Mouse (Mus musculus) heart, embryonic 14.5 days (tissue): ENCODE results near the gene Daam2. TPM values are rescaled to one million over a fixed set of nuclear protein-coding genes. Genes with fewer than 3 reads are reported as not detected.
A peak's percentile ranks its signal among the peaks of the same experiment; 100 is the strongest.

Source experiments
- ATAC-seq: fragments of 200-750 bp; cut with Nextera tagmentation; 2 replicates; pipeline ENCODE4 v1.8.0; 2017; ENCODE audit warnings: low read depth, moderate TSS enrichment; ENCODE audit not compliant: insufficient number of reproducible peaks, insufficient read depth, low FRiP score
- H3K27ac ChIP-seq, 2 experiments: fragments of 200-500 bp in 1 of 2; fragments of 300-500 bp in 1 of 2; sonication (generic) in 1 of 2; replicated peaks in 1 of 2; 2 replicates each; pipeline ENCODE4 v1.5.1; 2012 to 2014; ENCODE audit warnings: low read depth in 2 of 2, low read length in 2 of 2, control low read depth in 1 of 2, mild to moderate bottlenecking in 1 of 2, mixed read lengths in 1 of 2; ENCODE audit not compliant: control insufficient read depth in 1 of 2, insufficient read depth in 1 of 2
- H3K27me3 ChIP-seq: fragments of 300-500 bp; sonication (generic); 2 replicates; pipeline ENCODE4 v1.6.1; 2014; ENCODE audit warnings: mild to moderate bottlenecking, low read length, control low read depth; ENCODE audit not compliant: control insufficient read depth, insufficient read depth
- H3K36me3 ChIP-seq: fragments of 300-500 bp; sonication (generic); 2 replicates; pipeline ENCODE4 v1.6.1; 2014; ENCODE audit warnings: mild to moderate bottlenecking, control low read depth, low read length, mixed read lengths; ENCODE audit not compliant: control insufficient read depth, insufficient read depth
- H3K4me1 ChIP-seq, 2 experiments: fragments of 200-500 bp in 1 of 2; fragments of 300-500 bp in 1 of 2; sonication (generic) in 1 of 2; 2 replicates each; pipeline ENCODE4 v1.6.1; 2012 to 2014; ENCODE audit warnings: low read length in 2 of 2, control low read depth in 1 of 2, mixed read lengths in 1 of 2; ENCODE audit not compliant: control insufficient read depth in 2 of 2, insufficient read depth in 2 of 2
- H3K4me2 ChIP-seq: fragments of 300-500 bp; sonication (generic); 2 replicates; pipeline ENCODE4 v1.6.1; 2014; ENCODE audit warnings: mild to moderate bottlenecking, low read length
- H3K4me3 ChIP-seq, 2 experiments: fragments of 200-500 bp in 1 of 2; fragments of 300-500 bp in 1 of 2; sonication (generic) in 1 of 2; 2 replicates each; pipeline ENCODE4 v1.5.1; 2012 to 2014; ENCODE audit warnings: low read length in 2 of 2, mild to moderate bottlenecking in 2 of 2, control low read depth in 1 of 2, low read depth in 1 of 2, moderate library complexity in 1 of 2; ENCODE audit not compliant: control insufficient read depth in 1 of 2, insufficient read depth in 1 of 2
- H3K9ac ChIP-seq: fragments of 300-500 bp; sonication (generic); 2 replicates; pipeline ENCODE4 v1.6.1; 2014; ENCODE audit warnings: mild to moderate bottlenecking, low read length
- H3K9me3 ChIP-seq: fragments of 300-500 bp; sonication (generic); 2 replicates; pipeline ENCODE4 v1.6.1; 2016; ENCODE audit warnings: low read length, control low read depth; ENCODE audit not compliant: control insufficient read depth
- WGBS: fragments of 180-500 bp; shearing (Covaris S2); extraction: QIAGEN DNeasy Blood & Tissue Kit; methylation state at CpG from one replicate; pipeline ENCODE4 v1.1.7; 2014; 5-methylcytosine and 5-hydroxymethylcytosine counted together
- polyA plus RNA-seq: library from polyadenylated mRNA; unstranded; fragments of >200 nt; fragmentation: Nextera tagmentation; extraction: Ambion mirVana; gene quantifications from 2 replicates; pipeline ENCODE4 v1.2.1, GENCODE M21; 2014

Gene Daam2
- polyA plus RNA-seq, 1 experiment from 2014 or later: 4.7 TPM

DNA sequence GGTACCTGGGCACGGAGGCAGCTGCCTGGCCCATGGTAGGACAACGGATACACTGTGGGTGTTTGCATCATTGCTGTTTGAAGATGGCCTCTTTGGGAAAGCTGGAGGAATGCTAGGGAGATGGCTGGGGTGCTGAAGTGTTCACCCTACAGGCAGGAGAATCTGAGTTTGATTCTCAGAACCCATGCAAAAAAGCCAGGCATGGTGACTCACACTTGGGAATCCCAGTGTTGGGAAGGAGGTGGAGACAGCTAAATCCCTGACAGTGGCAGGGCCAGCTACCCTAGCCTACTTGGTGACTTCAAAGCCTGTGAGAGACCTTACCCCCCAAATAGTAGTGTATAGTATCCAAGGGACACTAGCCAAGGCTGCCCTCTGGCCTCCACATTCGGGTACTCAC is 49.0 kb downstream of the Daam2 start:
- H3K4me3 ChIP-seq: no peak overlapping the region
- no peaks in the 10 kb centered on the region for H3K9me3 ChIP-seq
- no peak overlapping the region for H3K4me2 ChIP-seq
- no peaks in the 10 kb centered on the region for H3K27me3 ChIP-seq
- 88% methylated on average over 3 of the region's 3 CpGs for WGBS
- no peak overlapping the region for H3K9ac ChIP-seq
- no peak for ATAC-seq
- H3K36me3 ChIP-seq: no peaks in the 10 kb centered on the region
- H3K27ac ChIP-seq: no peak overlapping the region
- H3K4me1 ChIP-seq: peaks cover 15 to 39% of the 10 kb centered on the region in 2 experiments

DNA sequence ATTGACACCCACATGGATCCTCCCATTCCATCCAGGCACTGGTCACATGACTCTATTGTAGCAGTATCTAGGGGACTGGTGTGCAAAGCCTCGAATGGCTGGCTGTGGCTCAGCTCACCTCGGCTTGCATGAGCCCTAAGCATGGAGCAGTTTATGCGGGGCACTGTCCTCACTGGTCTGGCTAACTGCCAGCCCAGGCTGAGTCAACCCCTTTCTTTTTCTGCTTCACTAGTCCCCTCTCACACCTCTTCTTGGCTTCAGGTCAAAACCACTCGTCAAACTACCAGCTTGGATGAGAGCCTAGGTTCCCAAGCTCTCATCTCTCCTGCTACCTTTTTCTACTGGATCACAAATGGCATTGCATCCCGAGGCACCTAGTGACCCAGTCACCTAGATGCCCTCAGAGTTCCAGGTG is 51.5 kb downstream of the Daam2 start:
- peak; percentile 54; the same call in 1 of the 2 replicates for ATAC-seq
- no peak overlapping the region for H3K27ac ChIP-seq
- WGBS: 15% methylated on average over 5 of the region's 5 CpGs

DNA sequence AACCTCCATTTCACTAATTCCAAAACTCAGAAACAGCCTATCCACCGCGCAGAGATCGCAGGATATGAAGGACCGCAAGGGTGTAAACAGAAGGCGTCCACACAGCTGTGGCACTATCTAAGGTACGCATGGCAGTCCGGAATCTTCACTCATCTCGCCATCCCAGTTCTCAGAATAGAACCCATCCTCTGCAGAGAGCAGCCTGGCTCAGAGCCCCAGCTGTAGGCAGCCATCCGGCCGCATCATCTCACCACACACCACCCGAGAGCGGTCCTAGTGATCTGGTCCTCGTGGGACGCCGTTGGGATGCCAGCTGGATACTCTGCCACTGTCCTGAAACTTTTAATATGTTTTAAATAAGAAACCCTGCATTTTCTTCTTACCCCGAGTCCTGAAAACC is 54.7 kb downstream of the Daam2 start:
- Histone ChIP-seq H3K9me3 (no peaks in the 10 kb centered on the region), H3K4me1 (peaks cover 6 to 12% of the 10 kb centered on the region in 2 experiments), H3K4me2 (no peak overlapping the region), H3K4me3 (no peak overlapping the region), H3K27me3 (no peaks in the 10 kb centered on the region), H3K9ac (no peak overlapping the region), H3K27ac (no peak overlapping the region), H3K36me3 (no peaks in the 10 kb centered on the region)
- 88% methylated on average over 16 of the region's 16 CpGs for WGBS
- no peak for ATAC-seq

More for the DNA sequence above, 51.5 kb downstream of the Daam2 start:
- H3K27me3 ChIP-seq: no peaks in the 10 kb centered on the region
- H3K4me1 ChIP-seq: peaks cover 13 to 29% of the 10 kb centered on the region in 2 experiments
- no peak overlapping the region for H3K4me2 ChIP-seq
- H3K9ac ChIP-seq: no peak overlapping the region
- no peaks in the 10 kb centered on the region for H3K9me3 ChIP-seq
- no peaks in the 10 kb centered on the region for H3K36me3 ChIP-seq
- H3K4me3 ChIP-seq: no peak overlapping the region

DNA sequence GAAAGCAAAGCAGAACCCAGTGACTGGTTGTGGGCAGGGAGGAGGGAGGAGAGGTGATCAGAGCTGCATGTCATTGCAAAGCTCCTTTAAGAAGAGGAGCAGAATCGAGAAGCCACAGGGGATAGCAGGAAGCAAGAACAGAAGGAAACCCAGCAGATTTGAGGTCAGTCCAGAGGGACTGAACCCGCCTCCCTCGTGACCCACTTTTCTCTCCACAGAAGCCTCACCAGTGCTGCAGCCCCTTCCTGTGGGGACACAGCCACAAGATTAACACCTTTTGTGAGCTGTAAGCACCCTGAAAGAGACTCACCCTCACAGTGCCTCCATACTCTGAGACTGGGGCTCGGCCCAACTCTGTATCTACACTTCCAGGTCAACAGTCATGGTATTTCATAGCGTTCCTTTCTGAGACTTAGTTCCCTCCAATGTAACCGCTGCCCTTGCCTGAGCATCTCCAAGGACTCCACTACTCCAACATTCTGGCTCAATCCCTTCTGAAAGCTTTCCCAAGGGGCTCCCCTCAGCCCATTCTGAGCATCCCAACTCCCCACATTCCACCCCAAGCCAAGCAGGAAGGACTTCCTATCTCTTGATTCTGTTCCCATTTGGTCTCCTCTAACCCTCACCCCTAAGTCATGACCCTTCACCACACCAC is 60.8 kb downstream of the Daam2 start:
- no peak for ATAC-seq
- H3K36me3 ChIP-seq: no peaks in the 10 kb centered on the region

DNA sequence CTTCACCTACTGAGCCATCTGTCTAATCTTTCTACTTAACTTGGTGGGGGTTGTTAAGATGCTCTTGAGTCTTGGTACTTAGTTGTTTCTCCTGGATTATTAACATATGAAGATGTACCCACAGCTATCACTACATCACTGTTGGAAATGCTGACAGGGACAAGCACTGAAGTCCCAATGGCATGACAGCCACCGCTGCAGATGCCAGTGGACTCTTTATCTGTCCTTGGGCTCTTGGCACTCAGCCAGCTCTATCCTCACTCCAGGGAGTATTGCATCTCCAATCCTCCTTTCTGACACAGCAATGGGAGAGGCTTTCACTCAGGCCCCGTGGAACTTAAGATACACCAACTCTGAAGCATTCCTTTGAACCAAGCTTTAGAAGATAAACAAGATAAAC is 63.9 kb downstream of the Daam2 start:
- no peak overlapping the region for H3K27ac ChIP-seq
- H3K4me3 ChIP-seq: no peak overlapping the region
- H3K36me3 ChIP-seq: no peaks in the 10 kb centered on the region; the same call in 1 of the 2 replicates
- no peaks in the 10 kb centered on the region for H3K27me3 ChIP-seq
- H3K4me2 ChIP-seq: no peak overlapping the region
- H3K9ac ChIP-seq: no peak overlapping the region
- 2% methylated on average over 2 of the region's 2 CpGs for WGBS
- H3K9me3 ChIP-seq: no peaks in the 10 kb centered on the region
- ATAC-seq: no peak
- H3K4me1 ChIP-seq: peaks cover 3 to 6% of the 10 kb centered on the region in 2 experiments; a peak in 1 of 4 replicates

More for the DNA sequence above, 60.8 kb downstream of the Daam2 start:
- no peak overlapping the region for H3K27ac ChIP-seq
- H3K4me2 ChIP-seq: no peak overlapping the region
- no peaks in the 10 kb centered on the region for H3K9me3 ChIP-seq
- H3K4me3 ChIP-seq: no peak overlapping the region
- WGBS: 66% methylated on average over 6 of the region's 6 CpGs
- no peak overlapping the region for H3K9ac ChIP-seq
- H3K4me1 ChIP-seq: peaks cover 3 to 6% of the 10 kb centered on the region in 2 experiments; a peak in 1 of 4 replicates
- no peaks in the 10 kb centered on the region for H3K27me3 ChIP-seq

DNA sequence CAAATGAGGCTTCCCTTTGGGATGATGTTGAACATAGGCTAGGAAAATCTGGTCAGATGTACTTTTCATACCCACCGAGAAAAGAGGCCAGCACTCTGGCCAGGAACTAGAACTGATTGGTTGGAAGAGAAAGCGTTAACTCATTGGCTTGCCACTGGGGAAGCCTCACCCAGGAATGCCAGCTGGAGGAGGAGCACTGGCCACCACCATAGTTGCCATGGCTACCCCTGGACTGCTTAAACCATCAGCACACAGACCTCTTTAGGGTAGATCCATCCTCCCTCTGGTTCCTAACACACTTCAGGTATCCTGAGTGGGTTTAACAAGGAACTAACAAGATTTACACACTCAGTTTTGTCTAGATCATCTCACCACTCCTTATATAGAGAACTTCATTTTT is 64.5 kb downstream of the Daam2 start:
- no peaks in the 10 kb centered on the region for H3K27me3 ChIP-seq
- peaks cover 3 to 6% of the 10 kb centered on the region in 2 experiments; a peak in 1 of 4 replicates for H3K4me1 ChIP-seq
- no peaks in the 10 kb centered on the region; the same call in 1 of the 2 replicates for H3K36me3 ChIP-seq
- 90% methylated on average over 2 of the region's 2 CpGs for WGBS
- ATAC-seq: no peak
- no peak overlapping the region for H3K9ac ChIP-seq
- H3K9me3 ChIP-seq: no peaks in the 10 kb centered on the region
- no peak overlapping the region for H3K27ac ChIP-seq
- no peak overlapping the region for H3K4me2 ChIP-seq
- H3K4me3 ChIP-seq: no peak overlapping the region

DNA sequence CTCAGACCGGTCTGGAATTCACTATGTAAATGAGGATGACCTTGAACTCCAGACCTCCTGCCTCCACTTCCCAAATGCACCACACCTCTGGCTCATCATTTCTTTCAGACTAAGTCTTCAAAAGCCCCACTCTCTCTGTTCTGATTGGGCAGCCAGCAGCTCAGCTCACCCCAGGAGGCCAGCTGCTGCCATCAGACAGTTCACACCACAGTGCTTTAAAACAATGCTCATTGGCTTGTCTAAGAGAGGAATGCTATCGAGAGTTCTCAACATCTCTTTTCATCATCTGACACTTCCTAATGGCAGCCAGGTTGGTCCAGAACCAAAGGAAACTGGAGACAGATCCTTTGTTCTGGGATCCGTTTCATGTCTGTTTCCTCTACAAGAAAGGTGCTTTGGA is 66.0 kb downstream of the Daam2 start:
- Histone ChIP-seq H3K9me3 (no peaks in the 10 kb centered on the region), H3K4me3 (no peak overlapping the region), H3K27me3 (no peaks in the 10 kb centered on the region), H3K27ac (no peak overlapping the region), H3K4me1 (peaks cover 3 to 4% of the 10 kb centered on the region in 2 experiments; a peak in 1 of 4 replicates), H3K36me3 (peaks cover 11% of the 10 kb centered on the region), H3K4me2 (no peak overlapping the region), H3K9ac (no peak overlapping the region)
- WGBS: 81% methylated on average over 3 of the region's 3 CpGs
- ATAC-seq: no peak

DNA sequence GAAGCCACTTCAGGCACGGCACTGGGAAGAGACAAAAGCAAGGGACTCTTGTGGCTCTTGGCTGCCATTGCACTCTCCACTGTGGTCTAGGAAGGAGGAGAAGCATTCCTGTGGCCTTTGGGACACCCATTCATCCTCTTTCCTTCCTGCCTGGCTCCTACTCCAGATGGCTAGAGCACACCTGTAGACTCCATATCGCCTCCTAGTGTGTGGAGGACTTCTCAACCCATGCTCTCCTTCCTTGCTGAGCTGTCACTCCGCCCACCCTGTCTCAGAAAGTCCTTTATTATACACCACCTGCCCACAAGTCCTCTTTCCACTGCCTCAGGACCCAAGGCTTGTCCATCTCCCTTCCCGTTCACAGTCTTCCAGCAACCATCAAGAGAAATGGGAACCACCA is 70.9 kb downstream of the Daam2 start:
- no peak overlapping the region for H3K9ac ChIP-seq
- no peak for ATAC-seq
- no peak overlapping the region for H3K4me2 ChIP-seq
- no peaks in the 10 kb centered on the region for H3K27me3 ChIP-seq
- H3K4me3 ChIP-seq: no peak overlapping the region
- 91% methylated on average over 4 of the region's 4 CpGs for WGBS
- H3K27ac ChIP-seq: no peak overlapping the region
- H3K4me1 ChIP-seq: peaks cover 17 to 18% of the 10 kb centered on the region in 2 experiments
- no peaks in the 10 kb centered on the region for H3K9me3 ChIP-seq
- peaks cover 11% of the 10 kb centered on the region for H3K36me3 ChIP-seq
